Mouse (Mus musculus) cerebral cortex, adult 2 months (tissue): ENCODE measurements around the gene Rrbp1.

ENCODE experiments used
- WGBS: fragments of 180-500 bp; shearing (Covaris S2); methylation state at CpG from one replicate; pipeline ENCODE4 v1.1.7; 2018; 5-methylcytosine and 5-hydroxymethylcytosine counted together

The Rrbp1 gene

DNA sequence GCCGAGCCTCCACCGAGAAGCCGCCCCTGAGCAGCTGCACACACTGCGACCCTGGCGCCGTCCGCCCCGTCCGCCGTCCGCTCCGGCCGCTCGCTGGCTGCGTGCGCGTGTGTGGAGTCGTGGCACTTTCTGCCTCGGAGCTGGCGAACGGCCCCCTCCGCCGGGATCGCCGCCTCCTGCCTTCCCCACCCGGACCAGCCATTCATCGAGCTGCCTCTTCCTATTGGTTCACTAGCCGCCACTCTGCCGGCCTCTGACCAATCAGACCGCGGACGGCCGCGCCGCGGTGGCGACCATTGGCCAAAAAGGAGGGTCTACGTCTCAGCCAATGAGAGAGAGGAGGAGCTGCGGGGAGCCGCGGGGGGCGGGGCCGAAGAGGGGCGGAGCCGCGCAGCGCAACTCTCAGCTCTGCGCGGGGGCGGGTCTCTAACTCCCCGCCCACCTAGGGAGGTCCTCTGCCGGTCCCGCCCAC is at the start of gene Rrbp1:
TSS of gene Rrbp1 (minus strand) at position 184 of the 472 bp plus-strand sequence.
- under 1% methylated on average over 50 of the region's 53 CpGs for WGBS

DNA sequence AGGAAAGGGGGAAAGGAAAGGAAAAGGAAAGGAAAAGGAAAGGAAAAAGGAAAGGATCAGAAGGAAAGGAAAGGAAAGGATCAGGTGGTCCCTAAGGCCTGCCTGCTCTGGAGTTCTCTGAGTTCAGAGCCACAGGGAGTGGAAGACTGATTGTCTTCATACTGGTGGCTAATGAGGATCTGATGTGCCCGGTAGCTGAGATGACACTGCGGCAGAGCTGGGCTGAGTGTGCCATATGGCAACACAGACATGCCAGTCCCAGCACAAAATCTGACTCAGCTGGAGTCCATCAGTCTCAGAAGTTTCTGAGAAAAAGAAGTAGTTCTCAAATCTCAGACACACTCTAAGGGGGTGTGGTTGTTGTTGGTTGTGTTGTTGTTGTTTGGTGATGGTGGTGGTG is 46.7 kb upstream of the Rrbp1 start:
- 51% methylated on average over 2 of the region's 2 CpGs for WGBS

GRCm38 (mm10) chr2:144052410-144053065 is 41.5 kb upstream of the Rrbp1 start:
- WGBS, result 61% methylated on average over 8 of the region's 8 CpGs

GRCm38 (mm10) chr2:144050861-144051260 is 39.8 kb upstream of the Rrbp1 start:
- WGBS, result 91% methylated on average over 6 of the region's 6 CpGs

GRCm38 (mm10) chr2:144050146-144050680 is 39.1 kb upstream of the Rrbp1 start:
- 80% methylated on average over 8 of the region's 8 CpGs for WGBS

DNA sequence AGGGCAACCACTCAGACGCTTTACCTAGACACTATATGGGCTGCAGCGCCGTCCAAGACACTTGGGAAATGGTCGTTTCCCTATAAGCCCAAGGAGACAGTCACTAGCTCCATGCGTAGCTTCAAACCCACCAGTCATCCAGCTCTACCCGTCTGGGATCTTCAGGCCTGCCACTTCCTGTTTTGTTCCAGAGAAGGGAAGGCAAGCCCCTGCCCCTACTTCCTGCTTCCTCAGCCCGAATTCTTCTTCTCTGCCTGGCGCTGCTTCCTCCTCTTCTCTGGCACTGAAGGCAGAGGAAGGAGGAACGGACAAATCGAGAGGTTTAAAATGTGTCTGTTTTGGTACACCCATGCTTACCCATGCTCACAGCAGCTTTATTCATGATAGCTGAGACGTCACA is 35.9 kb upstream of the Rrbp1 start:
- 69% methylated on average over 11 of the region's 11 CpGs for WGBS

DNA sequence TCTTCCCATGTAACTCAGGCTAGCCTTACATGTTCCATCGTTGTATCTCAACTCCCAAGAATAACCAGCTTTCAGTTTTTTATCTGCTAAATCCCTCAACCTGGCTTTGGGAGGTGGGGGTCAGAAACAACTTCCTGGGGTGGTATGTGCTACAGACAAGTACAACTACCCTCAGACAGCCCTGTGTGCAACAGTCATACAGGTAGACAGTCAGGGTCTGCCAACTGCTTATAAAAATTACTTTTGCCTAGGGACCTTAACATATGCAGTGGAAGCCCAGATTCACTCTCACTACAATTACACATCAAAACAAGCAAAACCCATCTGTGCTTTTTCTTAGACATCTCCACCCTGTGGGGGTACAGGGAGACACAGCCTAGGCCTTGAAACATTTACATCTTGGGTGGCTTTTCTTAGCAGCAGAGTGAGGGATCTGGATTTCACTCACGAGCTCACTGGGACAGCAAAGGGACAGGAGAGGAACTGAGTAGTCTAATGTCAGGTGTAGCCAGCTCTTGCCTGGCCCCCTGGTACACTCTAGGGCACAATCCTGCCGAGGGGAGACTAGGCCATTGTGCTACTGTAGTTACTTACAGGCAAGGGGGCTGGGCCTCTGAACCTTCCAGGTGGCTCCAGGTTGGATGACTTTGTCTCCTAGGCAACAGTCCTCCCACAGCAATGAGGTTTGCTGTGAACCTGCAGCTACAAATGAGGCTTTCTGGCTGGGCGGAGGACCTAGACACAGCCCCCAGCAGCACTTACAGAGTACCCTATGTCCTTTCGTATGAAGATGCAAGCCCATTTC is 34.9 kb upstream of the Rrbp1 start:
- 49% methylated on average over 5 of the region's 5 CpGs for WGBS

DNA sequence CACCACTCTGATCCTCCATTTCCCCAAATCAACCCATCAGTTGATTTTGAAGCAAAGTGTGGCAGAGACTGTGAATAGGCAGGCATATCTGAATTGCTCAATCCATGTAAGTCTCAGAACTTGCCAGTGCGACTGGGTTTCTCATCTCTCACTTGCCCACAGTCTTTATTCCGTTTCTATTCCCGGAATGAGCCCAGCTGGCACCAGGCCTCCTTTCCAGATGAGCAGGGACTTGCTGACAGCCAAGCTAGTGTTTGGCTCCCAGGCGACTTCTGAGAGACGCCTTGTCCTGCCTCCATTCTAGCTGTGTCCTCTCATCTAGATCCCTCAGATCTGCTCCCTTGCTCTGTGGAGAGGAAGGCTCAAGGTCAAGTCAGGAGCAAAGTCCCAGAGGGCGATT is 33.7 kb upstream of the Rrbp1 start:
- 22% methylated on average over 6 of the region's 6 CpGs for WGBS

DNA sequence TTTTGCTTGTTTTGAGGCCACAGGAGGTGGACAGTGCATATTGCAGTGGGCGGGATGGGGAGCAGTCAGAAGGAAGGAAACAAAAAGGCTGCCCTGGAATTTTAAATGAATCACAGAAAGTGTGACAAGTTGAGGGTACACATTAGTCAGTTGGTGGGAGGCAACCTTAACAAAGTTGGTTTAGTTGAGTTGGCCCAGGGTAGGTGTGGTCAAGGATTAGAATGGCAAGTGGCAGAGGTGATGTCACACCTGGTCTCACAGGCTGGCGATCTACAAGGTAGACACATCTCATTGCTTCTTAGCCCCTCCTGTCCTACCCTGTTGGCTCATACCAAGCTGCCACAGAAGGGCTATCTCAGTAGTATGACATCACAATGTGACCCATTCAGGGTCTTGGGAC is 21.6 kb upstream of the Rrbp1 start, which contains the start of gene Banf2:
TSS of gene Banf2 (plus strand) at position 396 of the 400 bp plus-strand sequence.
- WGBS, result 92% methylated on average over 2 of the region's 2 CpGs

DNA sequence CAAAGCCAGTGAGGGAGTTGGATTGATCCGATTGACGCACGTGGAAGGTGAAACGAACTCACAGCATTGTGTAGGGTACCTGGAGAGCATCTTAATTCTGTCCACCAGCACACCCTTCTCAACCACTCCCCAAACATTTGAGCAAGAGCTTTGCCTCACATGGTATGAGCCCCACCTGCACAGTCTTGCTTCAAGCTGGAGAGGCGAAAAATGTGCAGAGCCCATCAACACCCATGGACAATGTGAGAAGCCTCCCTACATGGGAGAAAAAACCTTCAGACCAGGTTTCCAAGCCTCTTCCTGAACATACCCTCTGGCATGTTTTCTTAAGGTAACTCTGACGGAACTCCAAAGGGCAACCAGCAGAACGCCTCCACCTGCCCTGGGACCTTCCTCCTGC is 19.7 kb upstream of the Rrbp1 start:
- WGBS, result 93% methylated on average over 7 of the region's 7 CpGs

DNA sequence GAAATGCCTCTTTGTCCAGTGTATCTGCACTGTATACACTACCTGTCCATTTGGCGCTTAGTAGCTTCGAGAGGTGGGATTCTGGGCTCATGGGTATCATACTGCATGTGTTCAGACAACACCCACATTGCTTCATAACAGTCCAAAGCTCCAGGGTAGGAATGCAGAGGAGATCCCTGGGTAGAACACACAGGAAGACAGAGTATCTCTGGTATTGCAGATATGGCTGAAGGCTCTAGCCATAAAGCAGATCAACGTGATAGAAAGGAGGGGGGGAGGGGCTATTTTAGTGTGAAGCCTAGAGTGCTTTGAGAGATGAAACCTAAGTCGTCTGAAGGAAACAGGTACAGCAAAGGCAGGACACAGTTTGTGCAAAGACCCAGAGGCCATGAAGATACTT is 15.4 kb upstream of the Rrbp1 start:
- 72% methylated on average over 4 of the region's 4 CpGs for WGBS

- WGBS, result 80% methylated on average over 9 of the region's 9 CpGs
Observed at GRCm38 (mm10) chr2:144025361-144025760, 14.3 kb upstream of the Rrbp1 start.

DNA sequence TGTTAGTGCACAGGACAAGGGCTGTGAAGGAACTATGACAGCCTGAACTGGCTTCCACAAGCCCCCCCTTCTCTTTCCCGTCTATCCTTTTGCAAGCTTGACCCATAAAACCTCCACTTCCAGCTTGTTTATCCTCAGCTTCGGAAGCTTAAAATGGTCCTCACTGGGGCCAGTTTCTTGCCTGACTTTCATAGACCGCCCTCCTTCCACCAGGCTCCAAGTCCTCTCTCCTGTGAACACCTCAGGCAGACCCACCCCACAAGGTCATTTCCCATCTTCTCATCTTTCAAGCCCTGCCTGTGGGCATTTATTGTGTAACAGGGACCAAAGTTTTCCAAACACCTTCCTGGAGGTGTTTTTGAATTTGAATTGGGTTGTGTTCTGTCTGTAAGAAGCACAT is 11.4 kb upstream of the Rrbp1 start:
- WGBS, result 89% methylated on average over 3 of the region's 3 CpGs

- WGBS, result 75% methylated on average over 2 of the region's 2 CpGs
Observed at GRCm38 (mm10) chr2:144019971-144020370, 8.9 kb upstream of the Rrbp1 start.

GRCm38 (mm10) chr2:144015861-144016260 is 4.8 kb upstream of the Rrbp1 start:
- 92% methylated on average over 9 of the region's 9 CpGs for WGBS

- 55% methylated on average over 5 of the region's 5 CpGs for WGBS
Observed at GRCm38 (mm10) chr2:144014481-144014880, 3.4 kb upstream of the Rrbp1 start.

DNA sequence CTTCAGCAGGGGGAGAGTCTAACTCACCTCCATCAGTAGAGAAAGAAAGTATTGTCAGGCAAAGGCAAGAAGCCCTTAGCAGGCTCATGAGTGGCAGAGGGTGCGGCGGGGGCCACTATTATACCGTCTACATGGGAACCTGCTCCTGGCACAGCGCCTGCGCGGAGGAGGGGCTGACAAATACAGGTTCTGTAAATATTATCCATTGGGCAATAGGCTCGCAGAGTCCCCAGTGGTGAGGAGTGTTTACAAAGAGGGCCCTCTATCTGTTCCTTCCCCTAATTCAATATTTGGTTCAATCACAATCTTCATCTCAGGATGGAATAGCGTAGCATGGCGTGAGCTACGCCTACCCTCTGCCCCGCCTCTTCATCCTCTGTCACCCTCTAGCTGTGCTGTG is 3.0 kb upstream of the Rrbp1 start:
- 89% methylated on average over 11 of the region's 11 CpGs for WGBS

GRCm38 (mm10) chr2:144010282-144011044 is 600 bp downstream of the Rrbp1 start:
- under 1% methylated on average over 98 of the region's 107 CpGs for WGBS

GRCm38 (mm10) chr2:144009551-144010281 is 1.3 kb downstream of the Rrbp1 start:
- 8% methylated on average over 28 of the region's 30 CpGs for WGBS

- WGBS, result 61% methylated on average over 1 of the region's 1 CpGs
Observed at GRCm38 (mm10) chr2:144009081-144009480, 2.0 kb downstream of the Rrbp1 start.

GRCm38 (mm10) chr2:144007211-144007610 is 3.9 kb downstream of the Rrbp1 start:
- WGBS, result 91% methylated on average over 4 of the region's 4 CpGs
